In the genomic region with DNA sequence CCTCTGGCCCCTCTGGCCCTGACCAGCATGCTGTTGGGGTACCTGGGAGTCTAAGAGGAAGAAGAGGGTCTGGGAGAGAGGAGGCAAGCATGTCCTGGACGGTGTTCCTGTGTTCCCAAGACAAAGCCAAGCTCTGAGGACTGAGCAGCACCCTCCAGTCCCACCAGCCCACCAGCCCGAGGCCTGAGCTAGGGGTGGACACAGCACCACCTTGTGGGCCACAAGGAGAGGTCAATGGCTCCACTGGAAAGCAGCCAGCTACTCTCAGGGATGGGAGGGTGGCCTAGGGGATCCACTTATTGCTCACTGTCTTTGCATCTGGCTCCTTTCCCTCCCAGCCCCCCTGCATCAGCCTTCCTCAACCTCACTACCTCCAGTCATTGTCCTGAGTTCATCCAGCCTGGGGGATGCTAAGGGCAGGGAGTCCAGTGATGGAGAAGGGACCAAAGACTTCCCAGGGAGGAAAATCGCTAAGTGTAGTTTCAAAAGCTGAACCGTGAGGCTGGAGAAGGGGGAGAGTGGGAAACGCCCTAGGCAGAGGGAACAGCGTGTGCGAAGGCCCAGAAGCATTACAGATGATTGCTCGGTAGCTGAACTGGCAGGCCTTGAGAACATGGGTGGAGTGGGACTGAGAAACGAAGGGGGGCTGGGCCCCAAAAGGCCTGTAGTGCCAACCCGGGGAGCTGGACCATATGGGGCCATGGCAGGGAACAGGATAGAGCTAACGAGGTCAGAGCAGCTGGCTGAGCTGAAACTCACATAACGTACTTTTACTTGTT, we compare ENCODE assay signal across 9 mouse cellular contexts. TPM values are rescaled to one million over a fixed set of nuclear protein-coding genes. Genes with fewer than 3 reads are reported as not detected.
DNase-seq lines count a peak whose midpoint lies in the region; ATAC-seq and TF ChIP-seq lines count a peak whose summit lies in the region.
"Had no signal": no experiment of that assay in that cellular context is flagged by ENCODE, and none has a peak within 500 bp of the region (broad histone marks: within the 10 kb centered on the region; RNA-seq: fewer than 3 reads in every experiment).

No protein-coding gene starts in this region.

- dilution Hi-C loops in CH12.LX (cut with MboI; ENCODE audit: extremely low pct_ligation_motif_present, extremely low pct_unique_long_range_greater_than_20kb, low sequenced_read_pairs) = no loop called here

- DNase-seq in CH12.LX (ENCODE audit: extremely low read depth) (no peak), R1 (ENCODE audit: low read depth, low spot score) (peak; percentile 12)
- DNase-seq in embryo, embryonic 9.5 days (ENCODE audit: extremely low spot score) = peak; percentile 68
- peak; percentile 11 for DNase-seq in heart, postnatal 25 days (ENCODE audit: low spot score)
- DNase-seq in layer of hippocampus, postnatal 36 days = no peak
- no peak for DNase-seq in layer of hippocampus, adult 9-11 months

- peaks cover 0 to 22% of the 10 kb centered on the region in 2 experiments; a peak in 2 of 4 replicates for H3K4me1 ChIP-seq in CH12.LX (ENCODE audit: control insufficient read depth in 1 of 2, insufficient read depth in 2 of 2)
- H3K4me1 ChIP-seq in limb, embryonic 12.5 days (replicated peaks) = peaks cover 31% of the 10 kb centered on the region
- peaks cover 6% of the 10 kb centered on the region; the same call in 1 of the 2 replicates for H3K4me1 ChIP-seq in neural tube, embryonic 14.5 days (ENCODE audit: control insufficient read depth, insufficient read depth, low read length)

- H3K9me3 ChIP-seq in CH12.LX (replicated peaks; ENCODE audit: low read length) = no peaks in the 10 kb centered on the region
- no peaks in the 10 kb centered on the region for H3K9me3 ChIP-seq in limb, embryonic 12.5 days
- no peaks in the 10 kb centered on the region for H3K9me3 ChIP-seq in neural tube, embryonic 14.5 days (ENCODE audit: control insufficient read depth, low read length)

- TF ChIP-seq POLR2A in CH12.LX (IDR thresholded peaks at IDR 0.05; ENCODE audit: low read depth, low read length) = no peak

- 45% methylated on average over 12 of the region's 12 CpGs for WGBS in limb, embryonic 12.5 days
- WGBS in neural tube, embryonic 14.5 days = 39% methylated on average over 12 of the region's 12 CpGs

- in situ Hi-C loops in CH12.LX (cut with MboI; ENCODE audit: low pct_ligation_motif_present, low pct_unique_long_range_greater_than_20kb, low sequenced_read_pairs) = no loop called here

- TF ChIP-seq CTCF in CH12.LX (conservative IDR thresholded peaks at IDR 0.05 in 1 of 2, IDR thresholded peaks at IDR 0.05 in 1 of 2; ENCODE audit: low read depth in 2 of 2, low read length in 2 of 2) = peak in 1 of 2 experiments; percentile 66; a peak in 2 of 4 replicates

- intact Hi-C loops in heart, postnatal 25 days (cut with DNase I) = no loop called here

- no peak overlapping the region for H3K9ac ChIP-seq in CH12.LX (ENCODE audit: insufficient read depth, low read depth)
- no peak overlapping the region; the same call in 1 of the 2 replicates for H3K9ac ChIP-seq in limb, embryonic 12.5 days (replicated peaks)
- no peak overlapping the region for H3K9ac ChIP-seq in neural tube, embryonic 14.5 days (replicated peaks; ENCODE audit: low read depth, low read length)

- 0 out of 2 replicates have a peak, but pooled peaks have one; percentile 66 for ATAC-seq in limb, embryonic 12.5 days (ENCODE audit: insufficient number of reproducible peaks, insufficient read depth, low FRiP score, low TSS enrichment, low read depth)
- ATAC-seq in neural tube, embryonic 14.5 days (ENCODE audit: low read depth) = peak; percentile 69

- no peak overlapping the region for H3K27ac ChIP-seq in CH12.LX (ENCODE audit: insufficient read depth, low read depth)
- no peak overlapping the region for H3K27ac ChIP-seq in limb, embryonic 12.5 days
- H3K27ac ChIP-seq in neural tube, embryonic 14.5 days (ENCODE audit: low read depth, low read length) = no peak overlapping the region

- H3K27me3 ChIP-seq in CH12.LX (replicated peaks) = no peaks in the 10 kb centered on the region
- H3K27me3 ChIP-seq in limb, embryonic 12.5 days = no peaks in the 10 kb centered on the region
- no peaks in the 10 kb centered on the region for H3K27me3 ChIP-seq in neural tube, embryonic 14.5 days (ENCODE audit: control insufficient read depth, insufficient read depth, low read length)

- no peaks in the 10 kb centered on the region for H3K79me2 ChIP-seq in CH12.LX (replicated peaks; ENCODE audit: control insufficient read depth, extremely low read depth, insufficient read depth, poor library complexity, severe bottlenecking)

- TF ChIP-seq EP300 in CH12.LX (IDR thresholded peaks at IDR 0.05; ENCODE audit: low read length) = no peak

- H3K36me3 ChIP-seq in CH12.LX (replicated peaks in 1 of 2; ENCODE audit: control insufficient read depth in 1 of 2, insufficient read depth in 1 of 2, low read length in 1 of 2) = no peaks in the 10 kb centered on the region
- no peaks in the 10 kb centered on the region for H3K36me3 ChIP-seq in limb, embryonic 12.5 days
- no peaks in the 10 kb centered on the region for H3K36me3 ChIP-seq in neural tube, embryonic 14.5 days (ENCODE audit: control insufficient read depth, insufficient read depth, low read length)

- no peak overlapping the region for H3K4me3 ChIP-seq in CH12.LX (replicated peaks in 1 of 3; ENCODE audit: low read depth in 2 of 3, low read length in 2 of 3, poor library complexity in 1 of 3)
- no peak overlapping the region for H3K4me3 ChIP-seq in limb, embryonic 12.5 days (replicated peaks)
- no peak overlapping the region for H3K4me3 ChIP-seq in neural tube, embryonic 14.5 days (ENCODE audit: low read depth, low read length)
- H3K4me3 ChIP-seq: erythroblast, embryonic 14.5 days had no signal

- no peak overlapping the region for H3K4me2 ChIP-seq in CH12.LX (ENCODE audit: insufficient read depth, low read depth, poor library complexity, severe bottlenecking)
- H3K4me2 ChIP-seq in limb, embryonic 12.5 days = no peak overlapping the region
- H3K4me2 ChIP-seq in neural tube, embryonic 14.5 days (ENCODE audit: low read depth, low read length) = no peak overlapping the region

- peak; percentile 60 for TF ChIP-seq RAD21 in CH12.LX (IDR thresholded peaks at IDR 0.05; ENCODE audit: low read depth, low read length)

TF ChIP-seq in CH12.LX, 34 proteins besides CTCF, POLR2A, EP300 and RAD21:
- TF ChIP-seq SMC3 (IDR thresholded peaks at IDR 0.05; ENCODE audit: low read depth, low read length) (peak; percentile 71), JUN (IDR thresholded peaks at IDR 0.05; ENCODE audit: insufficient read depth, low read depth, low read length) (no peak)

RNA-seq across cellular contexts. Expression of gene Cdcp2, which starts 24.7 kb away (rescaled TPM):
- total RNA-seq in CH12.LX (2012; rRNA removed) = 9.9 and 13.4 TPM in 2 replicates
- total RNA-seq in CH12.LX (2014; rRNA removed) = 6.6 and 6.9 TPM in 2 replicates
- polyA plus RNA-seq in CH12.LX (2012; ENCODE audit: insufficient read length, low read depth) = 14.7 and 16.9 TPM in 2 replicates
- total RNA-seq in heart, postnatal 25 days (2021) = not detected
- not detected in 2 replicates for polyA plus RNA-seq in limb, embryonic 12.5 days (2016; fragmentation: Nextera tagmentation; extraction: Ambion mirVana)
- polyA plus RNA-seq in neural tube, embryonic 14.5 days (2014; fragmentation: Nextera tagmentation; extraction: Ambion mirVana) = not detected in 2 replicates
- not detected for total RNA-seq in layer of hippocampus, postnatal 36 days (2021)

RNA-seq across cellular contexts. Expression of gene Cyb5rl, which starts 54.6 kb away (rescaled TPM):
- 14.0 and 16.4 TPM in 2 replicates for total RNA-seq in CH12.LX (2012; rRNA removed)
- 22.7 and 23.4 TPM in 2 replicates for total RNA-seq in CH12.LX (2014; rRNA removed)
- polyA plus RNA-seq in CH12.LX (2012; ENCODE audit: insufficient read length, low read depth) = 19.3 and 24.9 TPM in 2 replicates
- total RNA-seq in heart, postnatal 25 days (2021) = 10 to 100 TPM; 14.2 to 17.8 TPM
- 4.6 and 7.1 TPM in 2 replicates for polyA plus RNA-seq in limb, embryonic 12.5 days (2016; fragmentation: Nextera tagmentation; extraction: Ambion mirVana)
- 2.7 and 4.8 TPM in 2 replicates for polyA plus RNA-seq in neural tube, embryonic 14.5 days (2014; fragmentation: Nextera tagmentation; extraction: Ambion mirVana)
- 10 to 100 TPM in 1 of 2 experiments, 1 to 10 TPM in 1; 8.2 to 10.2 TPM for total RNA-seq in layer of hippocampus, postnatal 36 days (2021)

RNA-seq across cellular contexts. Expression of gene Mrpl37, which starts 54.7 kb away (rescaled TPM):
- total RNA-seq in CH12.LX (2012; rRNA removed) (53.5 and 60.0 TPM in 2 replicates), CH12.LX (2014; rRNA removed) (45.1 and 53.6 TPM in 2 replicates)
- 85.2 and 123 TPM in 2 replicates for polyA plus RNA-seq in CH12.LX (2012; ENCODE audit: insufficient read length, low read depth)
- total RNA-seq in heart, postnatal 25 days (2021) = 100 to 1,000 TPM; 110 to 111 TPM
- polyA plus RNA-seq in limb, embryonic 12.5 days (2016; fragmentation: Nextera tagmentation; extraction: Ambion mirVana) = 97.8 and 102 TPM in 2 replicates
- polyA plus RNA-seq in neural tube, embryonic 14.5 days (2014; fragmentation: Nextera tagmentation; extraction: Ambion mirVana) = 90.9 and 94.3 TPM in 2 replicates
- 10 to 100 TPM; 60.4 to 62.9 TPM for total RNA-seq in layer of hippocampus, postnatal 36 days (2021)

RNA-seq across cellular contexts. Expression of gene Tmem59, which starts 56.8 kb away (rescaled TPM):
- total RNA-seq in CH12.LX (2012; rRNA removed) = 54.4 and 71.8 TPM in 2 replicates
- 50.7 and 57.2 TPM in 2 replicates for total RNA-seq in CH12.LX (2014; rRNA removed)
- 61.9 and 68.5 TPM in 2 replicates for polyA plus RNA-seq in CH12.LX (2012; ENCODE audit: insufficient read length, low read depth)
- 100 to 1,000 TPM; 114 to 137 TPM for total RNA-seq in heart, postnatal 25 days (2021)
- 336 and 348 TPM in 2 replicates for polyA plus RNA-seq in limb, embryonic 12.5 days (2016; fragmentation: Nextera tagmentation; extraction: Ambion mirVana)
- 399 and 419 TPM in 2 replicates for polyA plus RNA-seq in neural tube, embryonic 14.5 days (2014; fragmentation: Nextera tagmentation; extraction: Ambion mirVana)
- total RNA-seq in layer of hippocampus, postnatal 36 days (2021) = 100 to 1,000 TPM; 208 to 228 TPM

RNA-seq across cellular contexts. Expression of gene Tceanc2, which starts 57.6 kb away (rescaled TPM):
- total RNA-seq in CH12.LX (2012; rRNA removed) (16.5 and 19.3 TPM in 2 replicates), CH12.LX (2014; rRNA removed) (24.8 and 35.4 TPM in 2 replicates)
- 34.8 and 39.4 TPM in 2 replicates for polyA plus RNA-seq in CH12.LX (2012; ENCODE audit: insufficient read length, low read depth)
- 10 to 100 TPM; 10.7 to 14.2 TPM for total RNA-seq in heart, postnatal 25 days (2021)
- polyA plus RNA-seq in limb, embryonic 12.5 days (2016; fragmentation: Nextera tagmentation; extraction: Ambion mirVana) = 18.6 and 24.7 TPM in 2 replicates
- 22.7 and 56.4 TPM in 2 replicates for polyA plus RNA-seq in neural tube, embryonic 14.5 days (2014; fragmentation: Nextera tagmentation; extraction: Ambion mirVana)
- total RNA-seq in layer of hippocampus, postnatal 36 days (2021) = 10 to 100 TPM; 16.5 to 20.7 TPM

Comparison
In these comparisons a context has a peak if more than half of its experiments do, and no peak if none do; other contexts are left out.
1. DNase-seq: peak in R1 (single experiment), embryo, embryonic 9.5 days (single experiment) and heart, postnatal 25 days (single experiment); none in CH12.LX (single experiment), layer of hippocampus, postnatal 36 days (0 of 2) and layer of hippocampus, adult 9-11 months (single experiment).
2. RNA of gene Cdcp2, which starts 24.7 kb away (total RNA-seq): 6.6 to 13.4 TPM in CH12.LX; not detected in layer of hippocampus, postnatal 36 days and not detected in heart, postnatal 25 days; every median in the first group is over 4 times any median in the second.